Mouse (Mus musculus) hindbrain, embryonic 12.5 days (tissue): ENCODE data around the gene Brat1. TPM values are rescaled to one million over a fixed set of nuclear protein-coding genes. Genes with fewer than 3 reads are reported as not detected.
A peak's percentile ranks its signal among the peaks of the same experiment; 100 is the strongest.

Experiments used
- ATAC-seq: fragments of 200-750 bp; cut with Nextera tagmentation; 2 replicates; pipeline ENCODE4 v1.8.0; 2017; ENCODE audit warnings: moderate TSS enrichment; ENCODE audit not compliant: low FRiP score
- H3K27ac ChIP-seq: fragments of 300-500 bp; sonication (generic); 2 replicates; pipeline ENCODE4 v1.5.1; 2016; ENCODE audit warnings: mild to moderate bottlenecking
- H3K27me3 ChIP-seq: fragments of 300-500 bp; sonication (generic); 2 replicates; pipeline ENCODE4 v1.6.1; 2016; ENCODE audit warnings: mild to moderate bottlenecking
- H3K36me3 ChIP-seq: fragments of 300-500 bp; sonication (generic); 2 replicates; pipeline ENCODE4 v1.6.1; 2016; ENCODE audit warnings: mild to moderate bottlenecking
- H3K4me1 ChIP-seq: fragments of 300-500 bp; sonication (generic); 2 replicates; pipeline ENCODE4 v1.6.1; 2016
- H3K4me2 ChIP-seq: fragments of 300-500 bp; sonication (generic); replicated peaks from 2 replicates; pipeline ENCODE4 v1.6.1; 2016; ENCODE audit warnings: mild to moderate bottlenecking
- H3K4me3 ChIP-seq: fragments of 300-500 bp; sonication (generic); 2 replicates; pipeline ENCODE4 v1.5.1; 2016; ENCODE audit warnings: mild to moderate bottlenecking
- H3K9ac ChIP-seq: fragments of 300-500 bp; sonication (generic); 2 replicates; pipeline ENCODE4 v1.6.1; 2016; ENCODE audit warnings: mild to moderate bottlenecking, moderate library complexity
- H3K9me3 ChIP-seq: fragments of 300-500 bp; sonication (generic); replicated peaks from 2 replicates; pipeline ENCODE4 v1.6.1; 2016; ENCODE audit warnings: mild to moderate bottlenecking
- WGBS: fragments of 180-500 bp; shearing (Covaris S2); methylation state at CpG from one replicate; pipeline ENCODE4 v1.1.7; 2016; 5-methylcytosine and 5-hydroxymethylcytosine counted together
- polyA plus RNA-seq: library from polyadenylated mRNA; unstranded; fragments of >200 nt; fragmentation: Nextera tagmentation; extraction: Ambion mirVana; gene quantifications from 2 replicates; pipeline ENCODE4 v1.2.1, GENCODE M21; 2016

Gene Brat1
- polyA plus RNA-seq, 1 experiment from 2014 or later = 25.7 TPM

DNA sequence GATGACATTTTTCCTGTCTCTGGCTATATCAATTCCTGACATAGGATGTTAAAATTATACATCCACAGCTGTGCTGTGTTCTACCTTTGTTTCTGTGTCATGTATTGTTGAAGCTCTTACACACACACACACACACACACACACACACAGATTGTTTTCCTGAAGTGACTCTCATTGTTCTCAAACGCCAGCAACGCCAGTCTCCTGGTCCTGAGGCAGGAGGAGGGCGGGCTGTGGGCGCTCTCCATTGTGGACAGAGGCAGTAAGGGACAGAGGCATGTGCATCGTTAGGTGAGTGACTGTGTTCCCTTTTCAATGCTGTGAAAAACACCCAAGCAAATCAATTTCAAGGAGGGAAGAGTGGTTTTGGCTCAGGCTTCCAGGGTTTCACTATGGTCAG is 48.4 kb downstream of the Brat1 start:
- Histone ChIP-seq H3K4me2 (no peak overlapping the region), H3K27ac (no peak overlapping the region), H3K36me3 (peaks cover 13% of the 10 kb centered on the region; the same call in 1 of the 2 replicates), H3K9ac (no peak overlapping the region), H3K4me3 (no peak overlapping the region), H3K27me3 (no peaks in the 10 kb centered on the region), H3K4me1 (peaks cover 10% of the 10 kb centered on the region), H3K9me3 (0 out of 2 replicates have a peak, but pooled peaks cover 5% of the 10 kb centered on the region)
- ATAC-seq = no peak
- 61% methylated on average over 5 of the region's 5 CpGs for WGBS

DNA sequence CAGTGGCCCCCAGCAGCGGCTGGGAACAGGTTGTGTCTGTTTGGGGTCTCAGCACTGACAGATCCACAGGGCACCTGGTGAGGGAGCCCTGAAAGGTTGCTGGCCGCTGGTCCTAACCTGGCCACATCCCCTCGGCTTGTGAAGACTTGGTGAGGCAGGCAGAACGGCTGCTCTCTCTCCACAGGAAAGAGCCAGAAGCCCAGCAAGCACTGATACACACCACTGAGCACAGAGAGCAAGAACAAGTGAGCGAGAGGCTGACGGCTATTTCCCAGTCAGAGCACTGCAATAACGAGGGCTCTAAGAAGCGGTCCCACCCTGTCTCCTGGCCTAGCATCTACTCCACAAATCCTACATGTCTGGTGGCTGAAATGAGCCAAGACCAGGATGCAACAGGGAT is 54.1 kb downstream of the Brat1 start:
- no peak for ATAC-seq
- H3K36me3 ChIP-seq = peaks cover 51% of the 10 kb centered on the region
- no peak overlapping the region for H3K9ac ChIP-seq
- no peak overlapping the region for H3K4me2 ChIP-seq
- WGBS = 80% methylated on average over 8 of the region's 8 CpGs
- no peaks in the 10 kb centered on the region for H3K9me3 ChIP-seq
- H3K4me3 ChIP-seq = no peak overlapping the region
- H3K27ac ChIP-seq = no peak overlapping the region
- H3K4me1 ChIP-seq = no peaks in the 10 kb centered on the region; the same call in 1 of the 2 replicates
- no peaks in the 10 kb centered on the region for H3K27me3 ChIP-seq

DNA sequence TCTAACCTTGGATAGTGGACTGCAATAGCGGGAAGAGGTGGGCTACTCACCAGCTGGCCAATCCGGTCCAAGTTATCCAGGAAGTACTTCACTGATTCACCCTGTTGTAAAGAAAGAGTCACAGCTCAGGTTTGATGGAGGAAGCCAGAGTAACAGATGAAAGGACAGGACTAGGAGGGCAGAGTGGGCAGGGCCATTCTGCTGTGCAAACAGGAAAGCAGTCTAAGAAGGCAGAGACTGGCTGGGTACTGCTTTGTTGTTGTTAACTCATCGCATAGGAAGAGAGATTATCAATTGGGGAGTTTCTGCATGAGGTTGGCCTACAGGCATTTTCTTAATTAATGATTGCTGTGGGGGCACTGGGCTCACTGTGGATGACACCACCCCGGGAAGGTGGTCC is 57.7 kb downstream of the Brat1 start:
- H3K4me2 ChIP-seq = no peak overlapping the region
- no peaks in the 10 kb centered on the region for H3K27me3 ChIP-seq
- no peak overlapping the region for H3K4me3 ChIP-seq
- H3K9me3 ChIP-seq = no peaks in the 10 kb centered on the region
- no peak for ATAC-seq
- H3K4me1 ChIP-seq = peaks cover 4% of the 10 kb centered on the region
- H3K27ac ChIP-seq = no peak overlapping the region
- H3K36me3 ChIP-seq = peaks cover 46% of the 10 kb centered on the region
- WGBS = 92% methylated on average over 4 of the region's 4 CpGs
- no peak overlapping the region for H3K9ac ChIP-seq

DNA sequence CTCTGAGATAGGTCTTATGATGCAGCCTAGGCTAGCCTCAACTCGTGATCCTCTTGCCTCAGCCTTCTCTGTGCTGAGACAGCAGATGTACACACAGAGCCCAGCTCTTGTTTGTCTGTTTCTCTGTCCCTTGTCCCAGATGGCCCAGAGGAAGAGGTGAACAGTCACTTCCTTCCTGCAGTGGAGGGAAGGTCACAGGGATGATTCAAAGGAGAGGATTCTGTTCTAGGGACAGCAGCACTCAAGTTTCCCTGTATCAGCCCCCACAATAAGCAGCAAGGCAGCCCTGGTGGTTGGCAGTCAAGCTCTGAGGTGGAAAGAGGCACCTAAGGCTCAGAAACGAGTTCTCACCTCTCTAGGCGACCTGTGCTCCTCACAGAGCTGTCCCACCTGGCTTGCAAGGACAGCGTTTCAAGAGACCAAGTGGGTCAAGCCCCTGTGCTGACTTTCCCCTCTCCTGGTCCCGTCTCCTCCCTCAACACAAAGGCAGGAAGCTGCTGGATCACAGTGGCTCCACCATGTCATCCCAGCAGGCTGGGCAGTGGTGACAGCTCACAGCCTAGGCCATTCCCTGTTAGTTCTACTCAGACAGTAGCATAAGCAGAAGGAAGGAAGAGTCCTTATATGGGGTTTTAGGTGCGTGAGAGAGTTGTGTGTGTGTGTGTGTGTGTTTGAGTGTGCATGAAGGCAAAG is 60.3 kb downstream of the Brat1 start:
- Histone ChIP-seq H3K27ac (no peak overlapping the region), H3K4me2 (no peak overlapping the region), H3K27me3 (no peaks in the 10 kb centered on the region), H3K4me3 (no peak overlapping the region), H3K4me1 (peaks cover 28% of the 10 kb centered on the region), H3K9me3 (no peaks in the 10 kb centered on the region), H3K36me3 (peaks cover 24% of the 10 kb centered on the region), H3K9ac (no peak overlapping the region)
- 75% methylated on average over 6 of the region's 6 CpGs for WGBS
- no peak for ATAC-seq

DNA sequence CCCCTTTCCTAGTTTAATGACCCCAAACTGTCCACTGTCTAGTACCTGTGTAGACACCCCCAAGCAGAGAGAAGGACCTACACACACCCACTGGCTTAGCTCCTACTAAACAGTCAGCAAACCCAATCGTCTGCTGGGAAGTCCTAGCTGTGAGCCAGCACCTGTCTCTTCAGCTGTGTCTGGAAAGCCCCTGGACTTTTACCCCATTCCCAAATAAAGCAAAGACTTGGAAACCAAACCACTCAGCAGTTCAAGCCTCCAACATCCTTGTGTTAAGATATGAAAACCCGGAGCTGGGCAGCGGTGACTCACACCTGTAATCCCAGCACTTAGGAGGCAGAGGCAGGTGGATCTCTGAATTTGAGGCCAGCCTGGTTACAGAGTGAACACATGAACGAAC is 61.8 kb downstream of the Brat1 start:
- Histone ChIP-seq H3K27ac (no peak overlapping the region), H3K4me3 (no peak overlapping the region), H3K4me2 (no peak overlapping the region), H3K9ac (no peak overlapping the region), H3K4me1 (peaks cover 34% of the 10 kb centered on the region), H3K36me3 (peaks cover 10% of the 10 kb centered on the region; the same call in 1 of the 2 replicates), H3K27me3 (no peaks in the 10 kb centered on the region), H3K9me3 (no peaks in the 10 kb centered on the region)
- 91% methylated on average over 4 of the region's 4 CpGs for WGBS
- no peak for ATAC-seq

DNA sequence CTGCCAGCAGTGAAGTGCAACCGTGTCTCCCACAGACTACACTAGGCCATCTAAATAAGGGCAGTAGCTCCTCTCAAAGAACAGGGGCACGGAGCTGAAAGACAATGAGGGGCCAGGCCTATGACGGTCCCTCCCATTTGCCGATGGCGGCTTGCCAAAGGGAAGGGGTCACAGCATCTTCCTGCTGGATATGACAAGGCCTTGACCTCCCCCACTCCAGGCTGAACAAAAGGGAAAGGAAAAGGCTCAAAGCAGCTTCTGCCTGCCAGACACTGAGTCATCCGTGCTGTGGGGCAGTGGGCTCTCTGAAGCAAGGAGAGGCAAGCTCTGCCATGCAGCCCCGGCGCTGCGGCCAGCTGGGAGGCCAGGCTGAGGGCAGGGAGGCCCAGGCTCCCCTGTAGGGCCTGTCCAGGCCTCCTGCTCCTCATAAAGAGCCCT is 62.9 kb downstream of the Brat1 start:
- Histone ChIP-seq H3K4me3 (no peak overlapping the region), H3K27me3 (no peaks in the 10 kb centered on the region), H3K4me2 (peak overlapping the region; percentile 17; the same call in 1 of the 2 replicates), H3K36me3 (0 out of 2 replicates have a peak, but pooled peaks cover 4% of the 10 kb centered on the region), H3K9me3 (no peaks in the 10 kb centered on the region), H3K4me1 (peaks cover 42% of the 10 kb centered on the region), H3K27ac (peak overlapping the region; percentile 89), H3K9ac (peak overlapping the region; percentile 49; the same call in 1 of the 2 replicates)
- WGBS = 6% methylated on average over 9 of the region's 9 CpGs
- ATAC-seq = peak; percentile 77

DNA sequence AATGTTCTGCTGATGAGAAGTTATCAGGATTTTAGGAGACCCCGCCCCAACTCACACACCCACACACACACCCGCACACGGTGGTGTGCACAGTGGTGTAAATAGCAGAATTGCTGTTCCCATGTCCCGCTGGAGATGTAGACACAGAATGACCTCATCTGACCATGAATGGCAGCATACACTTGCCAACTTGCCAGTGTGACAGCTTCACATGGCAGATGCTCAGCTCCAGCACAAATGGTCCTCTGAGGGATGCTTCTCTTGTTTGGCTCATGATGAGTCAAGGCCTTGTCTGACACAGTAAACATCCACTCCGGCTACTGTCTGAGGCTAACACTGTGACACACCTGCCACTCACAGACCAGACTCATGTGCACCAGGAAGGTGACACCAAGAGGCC is 63.5 kb downstream of the Brat1 start:
- 0 out of 2 replicates have a peak, but pooled peaks have one; percentile 24 for ATAC-seq
- H3K27me3 ChIP-seq = no peaks in the 10 kb centered on the region
- H3K4me1 ChIP-seq = peaks cover 42% of the 10 kb centered on the region
- no peaks in the 10 kb centered on the region for H3K9me3 ChIP-seq
- no peak overlapping the region for H3K4me3 ChIP-seq
- no peak overlapping the region for H3K9ac ChIP-seq
- H3K36me3 ChIP-seq = 0 out of 2 replicates have a peak, but pooled peaks cover 4% of the 10 kb centered on the region
- H3K27ac ChIP-seq = peak overlapping the region; percentile 89
- no peak overlapping the region for H3K4me2 ChIP-seq
- 74% methylated on average over 5 of the region's 5 CpGs for WGBS

Other genes with a start within 250 kb of the Brat1 start
- 16.1 and 19.6 TPM in 2 replicates for gene Chst12, start 199.5 kb upstream of the Brat1 start, polyA plus RNA-seq
- not detected in 2 replicates for gene Grifin, start 139.9 kb upstream of the Brat1 start, polyA plus RNA-seq
- 23.8 and 27.6 TPM in 2 replicates for gene Lfng, start 97.7 kb upstream of the Brat1 start, polyA plus RNA-seq
- 83.7 and 98.3 TPM in 2 replicates for gene Ttyh3, start 56.0 kb upstream of the Brat1 start, polyA plus RNA-seq
- gene Iqce, start 2.6 kb upstream of the Brat1 start, polyA plus RNA-seq = 31.3 and 31.7 TPM in 2 replicates
- 1.8 and 2.1 TPM in 2 replicates for gene Amz1, start 19.1 kb downstream of the Brat1 start, polyA plus RNA-seq
- gene Gna12, start 125.4 kb downstream of the Brat1 start, polyA plus RNA-seq = 57.8 and 60.5 TPM in 2 replicates